Mouse (Mus musculus) natural killer cell, adult 2 months (primary cell): ENCODE data around the gene Slc25a20.
"Not testable (repeated sequence)": the region's sequence is repeated elsewhere in the genome, so short reads cannot be mapped to it uniquely, and the experiment has no call there.

Source experiments
- DNase-seq, 2 experiments: peaks; one replicate each; pipeline ENCODE4 v3.0.0; 2022; ENCODE audit warnings: low spot score in 2 of 2

The Slc25a20 gene

DNA sequence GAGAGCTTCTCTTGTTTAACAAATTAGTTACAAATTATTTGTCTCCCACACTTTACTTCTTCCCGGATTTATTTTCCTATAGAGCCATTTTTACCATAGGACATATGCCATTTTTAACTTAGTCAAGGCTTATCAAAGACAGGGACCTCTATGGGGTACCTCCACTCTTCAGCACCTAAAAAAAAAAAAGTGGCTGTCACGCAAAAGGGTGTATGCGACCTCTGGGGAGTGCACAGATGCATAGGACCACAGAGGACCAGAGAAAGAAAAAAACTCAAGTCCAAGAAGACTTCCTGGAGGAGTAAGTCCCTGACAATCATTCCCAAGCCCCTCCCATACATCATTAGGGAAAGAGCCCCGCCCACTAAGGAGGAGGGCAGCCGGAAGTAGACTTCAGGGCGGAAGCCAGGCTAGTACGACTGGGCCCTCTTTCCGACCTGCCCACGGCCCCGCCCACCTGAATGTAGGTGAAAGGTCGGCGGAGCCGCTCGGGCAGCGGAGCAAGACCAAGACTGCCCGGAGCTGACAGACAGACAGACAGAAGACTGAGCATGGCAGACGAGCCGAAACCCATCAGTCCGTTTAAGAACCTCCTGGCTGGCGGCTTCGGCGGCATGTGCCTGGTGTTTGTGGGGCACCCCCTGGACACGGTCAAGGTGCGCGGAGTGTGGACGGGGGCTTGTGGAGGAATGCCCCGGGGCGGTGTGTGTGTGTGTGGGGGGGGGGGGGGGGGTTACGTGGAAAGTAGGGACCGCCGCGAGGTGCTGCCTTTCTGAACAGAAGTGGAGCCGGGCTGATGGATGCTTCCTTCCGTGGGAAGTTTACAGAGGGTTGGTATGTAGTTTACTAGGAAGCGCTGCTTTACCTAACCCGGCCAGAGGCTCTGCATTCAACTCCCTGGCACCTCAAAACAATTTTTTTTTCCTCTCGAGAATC lies at the start of gene Slc25a20:
Gene Slc25a20 (plus strand): TSS at position 412 of the 936 bp plus-strand sequence.
- peak; percentile 75 to 78 for DNase-seq

DNA sequence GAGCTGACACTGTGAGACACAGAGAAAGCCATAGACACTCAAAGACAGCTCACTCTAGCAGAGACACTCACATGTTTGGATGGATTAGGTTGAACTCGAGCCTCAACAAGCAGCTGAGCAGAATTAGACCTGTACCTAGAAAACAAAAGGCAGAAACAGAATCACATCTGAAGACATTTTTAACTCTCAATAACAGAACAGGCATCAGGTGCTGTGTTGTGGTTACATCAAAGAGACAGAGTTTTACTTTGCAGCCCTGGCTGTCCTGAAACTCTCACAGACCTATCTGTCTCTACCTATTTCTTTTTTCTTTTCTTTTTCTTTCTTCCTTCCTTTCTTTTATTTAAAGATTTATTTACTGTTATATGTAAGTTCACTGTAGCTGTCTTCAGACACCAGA lies 44.6 kb upstream of the Slc25a20 start:
- DNase-seq, result no peak

DNA sequence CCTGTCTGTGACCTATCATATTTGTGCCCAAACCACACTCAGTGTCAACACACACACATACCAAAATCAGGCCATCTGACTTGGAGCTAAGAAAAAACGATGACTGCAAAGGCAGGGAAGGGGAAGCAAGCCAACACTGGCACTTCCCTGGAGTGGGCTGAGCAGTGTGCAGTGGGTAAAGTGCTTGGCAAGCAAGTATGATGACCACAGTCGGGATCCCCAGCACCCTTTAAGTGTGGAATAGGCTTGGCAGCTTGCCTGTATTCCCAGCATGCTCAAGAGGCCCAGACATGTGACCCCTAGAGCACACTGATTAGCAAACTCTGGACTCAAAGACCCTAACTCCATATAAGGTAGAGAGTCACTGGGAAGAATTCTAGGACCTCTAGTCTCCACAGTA lies 35.4 kb upstream of the Slc25a20 start:
- no peak for DNase-seq

DNA sequence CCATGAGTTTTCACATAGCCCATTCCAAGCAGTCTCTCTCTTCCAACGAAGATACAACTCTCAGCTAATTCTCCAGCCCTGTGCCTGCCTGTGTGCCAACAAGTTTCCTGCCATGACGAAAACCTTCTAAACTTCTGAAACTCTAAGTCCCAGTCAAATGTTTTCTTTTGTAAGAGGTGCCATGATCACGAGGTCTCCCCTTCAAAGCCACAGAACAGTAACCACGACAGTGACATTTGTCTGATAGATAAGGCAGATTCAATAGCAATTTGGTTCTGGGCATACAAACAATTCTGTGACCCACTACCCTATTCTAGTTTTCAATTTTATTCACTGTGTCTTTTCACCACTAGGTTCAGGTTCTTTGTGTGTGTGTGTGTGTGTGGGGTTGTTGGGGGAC lies 33.7 kb upstream of the Slc25a20 start:
- DNase-seq, result no peak

DNA sequence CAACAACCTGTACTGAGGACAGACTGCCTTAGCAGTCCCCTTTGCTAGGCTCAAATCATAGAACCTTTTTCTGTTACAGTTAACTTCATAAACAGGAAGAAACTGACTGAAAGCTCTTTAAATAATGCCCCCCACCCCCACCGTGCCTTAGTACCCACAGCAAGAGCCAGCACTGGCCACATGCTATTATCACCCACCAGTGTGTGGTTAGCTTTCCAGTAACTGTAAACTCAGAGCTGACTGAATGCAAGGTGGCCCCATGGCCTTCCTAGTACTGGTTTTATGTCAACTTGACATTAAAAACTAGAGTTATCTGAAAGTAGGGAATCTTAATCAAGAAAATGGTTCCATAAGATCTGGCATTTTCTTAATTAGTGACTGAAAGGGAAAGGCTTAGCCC lies 31.2 kb upstream of the Slc25a20 start:
- DNase-seq, result peak in 1 of 2 experiments; percentile 38

DNA sequence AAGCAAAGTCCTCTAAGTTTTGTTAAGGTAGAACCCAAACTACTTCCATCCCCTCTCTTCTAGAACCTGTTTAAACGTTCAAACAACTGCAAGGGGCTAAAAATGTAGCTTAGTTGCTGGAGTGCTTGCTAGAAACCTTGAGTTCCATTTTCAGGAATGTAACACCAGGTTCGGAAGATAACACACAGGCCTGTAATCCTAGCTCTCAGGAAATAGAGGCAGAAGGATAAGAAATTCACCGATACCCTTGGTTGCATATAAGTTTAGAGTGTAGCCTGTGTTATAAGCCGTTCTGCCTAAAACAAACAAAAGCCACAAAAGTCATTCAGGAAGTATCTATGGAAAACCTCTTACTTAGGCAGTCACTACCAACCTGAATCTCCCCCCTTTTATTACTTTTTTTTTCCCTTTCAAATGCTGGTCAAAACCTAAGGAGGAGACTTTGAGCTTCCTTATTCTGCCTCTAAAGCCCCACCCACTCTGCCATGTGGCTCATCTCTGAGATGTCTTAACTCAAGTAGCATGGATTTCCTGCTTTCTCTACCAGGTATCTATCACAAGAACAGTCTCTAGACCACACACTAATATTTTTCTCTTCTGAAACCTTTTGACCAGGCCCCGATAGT lies 30.1 kb upstream of the Slc25a20 start:
- DNase-seq, result no peak

DNA sequence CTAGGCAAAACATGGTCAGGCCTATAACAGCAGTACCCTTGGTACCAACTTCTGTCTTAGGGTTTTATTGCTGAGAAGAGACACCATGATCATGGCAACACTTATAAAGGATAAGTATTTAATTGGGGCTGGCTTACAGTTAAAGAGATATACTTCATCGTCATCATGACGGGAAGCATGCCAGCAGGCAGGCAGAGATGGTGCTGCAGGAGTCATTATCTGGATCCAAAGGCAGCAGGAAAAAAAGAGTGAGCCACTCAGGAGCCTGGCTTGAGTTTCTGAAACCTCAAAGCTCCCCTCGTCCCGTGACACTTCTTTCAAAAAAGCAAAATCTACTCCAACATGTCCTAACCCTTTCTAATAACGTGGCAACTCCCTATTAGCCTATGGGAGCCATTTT lies 29.5 kb upstream of the Slc25a20 start:
- no peak for DNase-seq

DNA sequence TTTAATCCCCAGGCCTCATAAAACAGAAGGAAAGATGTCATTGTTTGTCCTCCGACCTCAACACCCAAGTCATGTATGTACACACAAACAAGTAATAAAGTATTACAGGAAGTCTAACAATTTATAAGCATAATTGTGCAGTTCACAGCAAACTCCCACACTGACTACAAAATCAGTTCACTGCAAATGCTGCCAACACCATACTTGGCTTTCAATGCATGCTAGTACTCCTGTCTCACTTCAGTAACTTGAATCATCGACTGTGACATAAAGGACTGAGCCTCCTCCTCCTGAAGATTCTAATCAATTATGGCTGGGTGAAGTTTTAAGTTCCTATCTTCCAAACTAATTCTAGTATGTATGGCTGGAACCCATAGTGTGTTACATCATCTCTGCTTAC lies 28.0 kb upstream of the Slc25a20 start:
- no peak for DNase-seq

DNA sequence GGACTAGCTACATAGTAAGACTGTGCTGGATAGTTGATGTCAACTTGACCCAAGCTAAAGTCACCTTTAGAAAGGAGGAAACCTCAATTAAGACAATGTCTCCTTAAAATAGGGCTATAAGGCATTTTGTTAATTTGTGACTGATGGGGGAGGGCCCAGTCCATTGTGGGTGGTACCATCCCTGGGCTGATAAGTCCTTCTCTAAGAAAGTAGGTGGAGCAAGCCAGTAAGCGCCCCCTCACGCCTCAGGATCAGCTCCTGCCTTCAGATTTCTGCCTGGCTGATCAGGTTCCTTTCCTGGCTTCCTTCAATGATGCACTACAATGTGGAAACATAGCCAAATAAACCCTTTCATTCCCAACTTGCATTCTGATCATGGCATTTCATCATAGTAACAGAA lies 26.5 kb upstream of the Slc25a20 start:
- no peak for DNase-seq

DNA sequence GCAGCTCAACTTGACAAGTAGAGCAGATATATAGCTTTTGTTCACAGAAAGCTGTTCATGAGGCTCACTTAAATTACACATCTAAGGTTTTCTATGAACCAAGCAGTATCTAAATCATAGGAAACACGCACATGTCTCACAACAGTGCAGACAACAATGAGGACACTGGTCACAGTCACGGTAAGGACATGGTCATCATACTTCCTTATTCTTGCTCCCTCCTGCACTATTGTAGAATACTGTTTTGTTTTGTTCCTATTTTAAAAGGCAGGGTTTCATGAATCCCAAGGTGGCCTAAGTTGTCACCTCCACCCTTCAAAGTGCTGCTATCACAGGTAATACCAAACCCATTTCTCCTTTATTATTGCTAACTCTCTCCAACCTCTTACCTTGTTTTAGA lies 22.1 kb upstream of the Slc25a20 start:
- DNase-seq, result no peak

DNA sequence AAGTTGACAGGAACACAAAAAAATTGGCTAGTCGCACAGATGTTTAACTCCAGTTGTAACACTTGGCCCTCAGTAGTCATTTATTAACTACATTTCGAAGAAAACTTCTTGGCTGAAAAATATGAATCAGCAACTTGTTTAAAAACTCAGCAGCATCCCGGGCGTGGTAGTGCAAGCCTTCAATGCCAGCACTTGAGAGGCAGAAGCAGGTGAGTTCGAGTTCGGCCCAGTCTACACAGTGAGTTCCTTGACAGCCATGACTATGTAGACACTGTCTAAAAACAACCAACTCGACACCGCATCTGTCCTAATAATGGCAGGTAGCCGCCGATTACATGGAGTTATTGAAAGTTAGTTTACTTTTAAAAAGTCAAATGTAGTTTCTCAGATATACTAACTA lies 13.7 kb upstream of the Slc25a20 start:
- DNase-seq, result no peak

DNA sequence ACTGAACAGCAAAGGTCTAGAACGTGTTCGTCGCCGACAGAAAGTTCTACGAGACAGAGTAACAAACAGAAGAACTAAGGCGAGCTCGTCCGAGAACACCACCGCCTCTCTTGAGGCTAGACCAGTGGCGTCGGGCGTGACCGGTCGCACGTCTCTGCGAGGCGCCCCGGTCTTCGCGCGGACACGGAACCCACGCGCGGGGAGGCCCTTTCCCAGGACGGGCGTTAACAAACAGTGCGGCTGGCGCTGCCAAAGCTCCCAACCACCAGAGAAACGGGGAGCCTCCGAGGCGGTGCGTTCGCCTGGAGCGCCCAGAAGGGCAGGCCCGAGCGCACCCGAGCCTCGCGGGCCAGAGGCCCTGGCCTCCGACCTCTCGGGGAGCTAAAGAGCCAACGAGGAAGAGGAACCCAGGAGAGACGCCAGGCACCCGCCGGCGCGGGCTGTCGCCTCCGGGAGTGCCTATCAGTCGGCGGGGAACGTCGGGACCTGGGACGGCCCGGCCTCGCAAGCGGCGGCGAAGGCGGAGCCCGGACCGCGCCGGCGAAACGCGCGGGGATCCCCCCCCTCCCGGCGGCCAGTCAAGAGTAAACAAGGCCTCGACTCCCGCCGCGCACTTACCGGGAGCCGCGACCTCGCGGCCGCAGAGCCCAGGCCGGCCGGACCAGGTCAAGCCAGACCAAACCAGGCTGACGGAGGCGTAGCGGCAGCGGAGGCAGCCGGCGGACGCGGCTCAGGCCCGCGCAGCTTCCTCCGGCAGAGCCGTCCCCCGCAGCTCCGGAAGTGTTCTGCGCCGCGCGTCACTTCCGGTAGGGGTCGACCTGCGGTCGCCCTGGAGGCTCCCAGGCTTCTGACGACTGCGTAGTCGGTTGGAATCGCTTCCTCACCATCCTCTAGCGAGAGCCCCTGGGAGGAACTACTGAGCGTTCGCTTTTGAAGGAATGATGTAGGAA lies 13.0 kb upstream of the Slc25a20 start, which contains the start of gene Arih2:
Gene Arih2 (minus strand): TSS at position 776 of the 950 bp plus-strand sequence.
- DNase-seq, result peak; percentile 85 to 88

DNA sequence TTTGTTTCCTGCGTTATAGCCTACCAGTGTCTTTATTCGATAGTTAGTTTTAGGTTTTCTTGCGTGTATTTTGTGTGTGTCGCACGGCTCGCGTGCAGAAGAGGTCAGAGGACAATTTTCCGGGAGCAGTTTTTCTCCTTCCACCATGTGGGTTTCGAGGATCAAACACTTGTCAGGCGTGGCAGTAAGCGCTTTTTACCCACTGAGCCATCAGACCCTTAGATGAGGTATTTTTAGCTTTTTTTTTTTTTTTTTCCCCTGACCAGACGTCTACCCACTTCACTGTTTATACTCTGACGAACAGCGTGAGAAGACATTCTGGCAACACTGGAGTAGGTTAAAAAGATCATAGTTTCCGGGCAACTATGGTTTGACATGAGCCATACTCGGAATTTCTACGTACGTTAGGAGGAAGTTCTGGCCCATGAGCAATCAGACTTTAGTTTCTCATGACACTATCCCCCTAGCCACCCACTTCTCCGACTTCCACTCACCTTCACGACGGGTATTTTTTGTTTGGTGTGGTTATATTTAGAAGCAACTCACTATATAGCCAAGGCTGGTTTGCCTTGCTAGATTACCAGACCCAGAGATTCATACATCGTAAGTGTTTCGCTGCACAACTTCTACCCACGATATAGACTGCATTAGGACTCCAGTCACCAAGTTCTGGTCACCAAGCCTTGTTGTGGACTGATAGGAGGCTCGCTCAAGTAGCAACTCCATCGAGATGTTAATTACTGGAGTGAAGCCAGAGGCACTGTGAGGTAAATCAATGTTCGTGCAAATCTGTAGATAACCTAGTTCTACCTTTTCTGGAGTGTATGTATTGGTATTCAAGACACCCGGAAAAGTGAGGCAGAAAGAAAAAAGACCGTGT lies 12.1 kb upstream of the Slc25a20 start:
- peak; percentile 29 to 35 for DNase-seq

DNA sequence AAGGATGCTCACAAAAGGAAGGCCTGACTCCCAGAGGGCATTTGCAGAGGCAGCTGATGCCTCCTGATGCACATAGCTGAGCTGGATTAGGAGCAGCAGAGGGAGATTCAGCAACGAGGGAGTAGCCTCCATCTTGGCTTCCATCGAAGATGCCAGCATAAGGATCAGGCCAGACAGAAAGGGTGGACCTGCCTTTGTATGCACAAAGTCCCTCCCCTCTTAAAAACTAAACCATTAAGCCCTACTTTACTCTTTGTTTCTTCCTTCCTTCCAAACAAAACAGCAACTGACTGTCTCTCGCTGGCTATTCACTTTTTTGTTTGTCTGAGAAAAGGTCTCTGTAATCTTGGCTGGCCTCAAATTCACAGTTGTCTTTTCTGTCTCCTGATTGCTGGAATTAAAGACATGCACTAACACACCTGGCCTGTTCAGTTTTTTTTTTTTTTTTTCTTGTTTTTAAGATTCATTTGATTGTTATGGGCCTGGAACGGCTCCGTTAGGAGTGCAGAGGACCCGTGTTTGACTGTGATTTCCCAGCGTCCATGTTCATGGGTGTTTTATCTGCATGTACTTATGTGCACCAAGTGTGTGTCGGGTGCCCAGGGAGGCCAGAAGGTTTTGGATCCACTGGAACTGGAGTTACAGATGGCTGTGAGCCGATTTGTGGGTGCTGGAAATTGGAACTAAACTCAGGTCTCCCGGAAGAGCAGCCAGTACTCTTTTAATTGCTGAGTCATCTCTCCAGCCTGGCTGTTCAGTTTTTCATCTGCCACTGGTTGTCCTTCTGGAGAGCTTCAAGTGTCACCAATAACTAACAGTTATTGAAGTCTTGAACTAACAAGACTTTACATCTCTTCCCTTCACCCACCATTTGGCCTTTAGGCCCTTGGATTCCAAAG lies 7.1 kb upstream of the Slc25a20 start:
- no peak for DNase-seq

DNA sequence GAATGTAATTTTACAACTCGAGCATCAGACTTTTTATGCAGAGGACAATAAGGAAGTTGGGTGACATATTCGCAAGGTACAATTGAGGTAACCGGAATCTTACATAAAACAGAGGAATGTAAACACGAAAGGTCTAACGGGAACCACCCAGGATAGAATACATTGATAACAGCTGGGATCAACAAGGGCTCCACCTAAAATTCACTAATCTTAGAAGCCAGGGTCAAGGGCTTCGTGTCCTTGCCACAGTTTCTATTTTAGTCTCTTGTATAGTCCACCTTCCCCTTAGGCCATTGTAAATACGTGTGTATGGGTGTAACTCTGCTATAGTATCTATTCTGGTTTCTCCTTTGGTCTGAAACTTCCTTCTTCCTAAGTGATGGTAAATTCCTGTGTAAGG lies 6.0 kb upstream of the Slc25a20 start:
- not testable (repeated sequence) for DNase-seq

DNA sequence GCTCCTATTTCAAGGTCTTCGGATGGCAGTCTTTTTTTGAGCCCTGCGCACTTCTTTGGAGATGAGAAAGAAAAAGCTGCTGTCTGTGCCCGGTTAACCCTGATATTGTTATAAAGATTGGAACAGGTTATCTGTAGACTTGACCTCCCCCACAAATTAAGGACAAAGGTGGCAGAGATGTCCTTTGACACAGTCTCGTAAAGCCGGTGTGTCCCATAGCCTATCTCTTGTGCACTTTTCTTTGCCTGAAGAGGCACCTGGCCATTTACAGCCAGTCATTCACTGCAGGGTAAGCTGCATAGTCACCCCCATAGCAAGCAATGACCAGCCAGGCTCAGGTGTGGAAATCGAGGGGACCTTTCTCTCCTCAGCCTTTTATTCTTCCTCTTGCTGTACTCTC lies 772 bp downstream of the Slc25a20 start:
- DNase-seq, result no peak

DNA sequence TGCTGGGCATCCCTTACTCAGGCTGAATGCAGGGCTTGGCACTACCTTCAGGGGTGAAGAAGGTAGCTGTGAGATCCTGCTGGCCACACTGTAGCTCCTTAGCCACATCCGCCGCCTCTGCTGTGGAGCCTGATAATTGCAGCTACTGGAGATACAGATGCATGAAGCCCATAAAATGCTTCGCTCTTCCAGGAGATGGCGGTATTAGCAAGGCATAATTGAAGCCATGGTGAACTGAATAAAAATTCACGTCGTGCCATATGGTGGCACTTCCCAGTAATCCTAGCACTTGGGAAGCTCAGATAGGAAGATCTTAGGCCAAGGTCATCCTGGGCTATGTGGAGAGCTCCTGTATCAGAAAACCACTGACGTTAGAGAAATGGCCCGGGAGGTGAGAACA lies 8.0 kb downstream of the Slc25a20 start:
- no peak for DNase-seq

DNA sequence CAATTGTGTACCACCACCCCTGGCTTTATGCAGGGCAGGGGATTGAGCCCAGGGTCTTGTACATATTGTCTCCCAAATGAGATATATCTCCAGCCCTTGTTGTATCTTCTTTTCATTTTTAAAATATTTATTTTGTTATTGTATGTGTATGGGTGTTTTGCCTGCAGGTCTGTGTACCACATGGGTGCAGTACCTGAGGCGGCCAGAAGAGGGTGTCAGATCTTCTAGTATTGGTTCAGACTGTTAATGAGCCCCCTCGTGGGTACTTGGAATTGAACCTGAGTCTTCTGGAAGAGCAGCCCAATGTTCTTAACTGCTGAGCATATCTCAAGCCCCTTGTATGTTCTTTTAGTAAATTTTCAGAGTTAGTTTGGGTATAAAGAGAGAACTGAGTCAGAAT lies 11.3 kb downstream of the Slc25a20 start:
- DNase-seq, result peak in 1 of 2 experiments; percentile 44

DNA sequence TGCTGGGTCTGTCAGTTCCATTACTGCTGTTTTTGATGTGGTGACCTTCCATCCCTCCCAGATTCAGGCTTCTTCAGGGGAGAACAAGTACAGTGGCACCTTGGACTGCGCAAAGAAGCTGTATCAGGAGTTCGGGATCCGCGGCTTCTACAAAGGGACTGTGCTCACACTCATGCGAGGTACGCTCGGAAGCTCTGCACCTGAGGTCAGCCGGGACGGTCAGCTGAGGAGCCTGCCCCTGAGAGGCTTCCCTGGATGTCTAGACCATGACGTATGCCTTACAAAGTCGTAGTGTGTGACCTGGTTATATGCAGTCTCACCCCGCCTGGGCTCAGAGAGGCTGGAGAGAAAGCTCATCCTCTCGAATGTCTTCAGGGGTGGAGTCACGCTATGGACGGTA lies 18.1 kb downstream of the Slc25a20 start:
- DNase-seq, result no peak

DNA sequence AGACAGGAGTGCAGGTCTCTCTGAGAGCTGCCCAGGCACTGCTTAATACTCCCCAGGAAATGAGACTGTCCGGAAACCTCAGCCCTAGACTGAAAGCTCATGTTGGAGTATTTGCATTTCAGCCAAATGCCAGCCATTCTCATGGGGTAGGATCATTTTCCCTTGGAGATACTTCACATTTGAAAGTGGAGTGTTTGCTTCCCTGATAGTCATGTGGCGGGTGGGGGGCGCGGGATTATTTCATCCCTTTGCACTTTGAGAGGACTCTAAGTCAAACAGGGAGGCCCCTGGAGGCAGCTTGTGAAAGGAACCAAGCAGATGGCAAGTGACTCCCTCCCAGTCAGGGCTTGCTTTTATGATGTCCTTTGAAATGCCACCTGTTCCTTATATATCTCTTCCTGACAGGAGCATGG lies 24.6 kb downstream of the Slc25a20 start:
- no peak for DNase-seq
